Mouse (Mus musculus): Measurements from ENCODE around the gene Tprn.

The Tprn gene

DNA sequence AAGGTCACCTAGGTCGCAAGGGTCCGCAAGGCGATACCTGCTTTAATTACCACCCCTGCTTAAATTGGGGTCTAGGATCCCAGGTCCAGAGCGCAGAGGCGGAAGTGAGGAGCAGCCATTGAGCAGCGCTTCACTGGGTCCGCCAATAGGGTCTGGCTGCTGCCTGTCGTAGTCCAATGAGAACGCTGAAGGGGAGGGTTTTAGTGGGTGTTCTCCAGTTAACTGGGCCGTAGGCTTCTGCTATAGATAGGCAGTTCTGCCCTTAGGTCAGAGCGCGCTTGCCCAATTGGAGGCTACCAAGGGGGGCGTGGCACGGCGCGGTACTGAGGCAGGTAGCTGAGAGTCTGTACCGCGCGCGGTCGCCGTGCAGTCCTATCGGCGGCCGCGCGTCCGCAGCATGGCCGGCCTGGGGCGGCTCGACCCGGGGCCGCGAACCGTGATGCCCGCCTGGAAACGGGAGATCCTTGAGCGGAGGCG lies at the start of gene Tprn:
TSS of gene Tprn (plus strand) at position 328 of the 477 bp plus-strand sequence.
- ChIA-PET POLR2A (interaction anchor here (0.6 to 75.9 kb wide), 57 partner anchors 8 to 884 kb away, joined by 3 to 2347 read pairs (median 4); partner anchors contain the start of genes Anapc2 (in 4 of the 4), Ssna1 (in 4 of the 4), Nrarp (in 3 of the 4) and Cysrt1 (in 2 of the 4)), CTCF (interaction anchor here in 3 of 4 experiments (0.6 to 1.9 kb wide), 24 partner anchors 9 to 812 kb away, joined by 3 to 10 read pairs (median 4); partner anchors contain the start of genes Abca2 (in 1 of the 3), Anapc2 (in 1 of the 3), Arrdc1 (in 1 of the 3) and Lrrc26 (in 1 of the 3))

DNA sequence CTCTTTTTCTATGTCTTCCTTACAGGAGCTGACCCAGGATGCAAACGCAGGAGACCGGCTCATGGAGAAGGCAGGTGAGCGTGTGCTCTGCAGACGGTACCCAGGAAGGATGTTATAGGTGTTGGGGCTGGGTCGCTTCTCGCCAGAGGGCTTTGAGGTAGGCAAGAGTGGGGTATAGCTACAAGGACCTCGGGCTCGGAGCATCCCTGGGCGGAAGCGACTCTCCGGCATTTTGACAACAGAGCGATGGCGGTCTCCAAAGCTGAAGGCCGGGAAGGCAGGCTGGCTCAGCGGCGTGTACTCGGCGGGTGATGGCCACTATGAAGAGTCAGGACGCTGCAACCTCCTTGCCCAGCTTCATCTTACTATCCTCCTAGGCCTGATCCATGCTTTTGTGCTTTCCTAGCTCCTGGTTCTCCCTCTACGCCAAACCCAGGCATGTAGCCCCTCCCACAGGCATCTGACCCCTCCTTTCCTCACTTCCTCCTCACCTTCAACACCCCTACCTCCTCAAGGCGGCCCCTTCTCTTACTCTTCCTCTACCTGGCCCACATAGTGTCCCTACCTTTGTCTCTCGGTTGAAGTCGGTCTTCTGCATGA lies 49.1 kb upstream of the Tprn start:
- POLR2A ChIA-PET: interaction anchor here (0.5 to 75.9 kb wide), 20 partner anchors 3 to 426 kb away, joined by 3 to 2347 read pairs (median 5); partner anchors contain the start of genes Anapc2 (in 4 of the 4), Ssna1 (in 4 of the 4), Tubb4b (in 4 of the 4) and Tor4a (in 3 of the 4)
- CTCF ChIA-PET: interaction anchor here in 3 of 4 experiments (0.7 to 2.9 kb wide), 9 partner anchors 14 to 365 kb away, joined by 3 to 11 read pairs (median 3); partner anchors contain the start of gene Traf2 (in 1 of the 3)

DNA sequence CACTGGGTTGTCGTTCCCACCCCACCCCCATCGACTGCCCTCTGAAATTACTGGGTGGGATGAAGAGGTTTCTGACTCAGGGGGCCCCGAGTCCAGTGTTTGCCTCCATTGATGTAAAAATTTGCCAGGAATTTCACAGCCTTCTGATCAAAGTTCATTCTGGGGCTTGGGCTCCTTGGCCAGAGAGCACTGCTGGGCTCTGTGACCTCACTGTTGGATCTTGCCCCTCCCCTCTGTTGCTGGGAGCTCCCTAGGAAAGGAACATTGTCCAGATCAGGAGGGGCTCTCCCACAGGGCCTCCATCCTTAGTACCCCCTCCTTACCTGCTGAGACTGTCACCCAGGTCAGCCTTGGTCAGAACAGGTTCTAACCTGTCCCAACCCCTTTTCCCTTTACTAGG lies 48.0 kb upstream of the Tprn start, which contains the start of gene Stpg3:
TSS of gene Stpg3 (minus strand) at position 194 of the 400 bp plus-strand sequence.
- POLR2A ChIA-PET: interaction anchor here in 3 of 4 experiments (0.7 to 75.9 kb wide), 12 partner anchors 4 to 57 kb away, joined by 3 to 2347 read pairs (median 18); partner anchors contain the start of genes Anapc2 (in 3 of the 3), Ssna1 (in 3 of the 3), Tubb4b (in 3 of the 3) and AL732309.1 (in 2 of the 3)
- CTCF ChIA-PET: interaction anchor here in 2 of 4 experiments (0.7 to 1.3 kb wide), 2 partner anchors 14 to 78 kb away, joined by 3 read pairs; no protein-coding TSS in a partner anchor

DNA sequence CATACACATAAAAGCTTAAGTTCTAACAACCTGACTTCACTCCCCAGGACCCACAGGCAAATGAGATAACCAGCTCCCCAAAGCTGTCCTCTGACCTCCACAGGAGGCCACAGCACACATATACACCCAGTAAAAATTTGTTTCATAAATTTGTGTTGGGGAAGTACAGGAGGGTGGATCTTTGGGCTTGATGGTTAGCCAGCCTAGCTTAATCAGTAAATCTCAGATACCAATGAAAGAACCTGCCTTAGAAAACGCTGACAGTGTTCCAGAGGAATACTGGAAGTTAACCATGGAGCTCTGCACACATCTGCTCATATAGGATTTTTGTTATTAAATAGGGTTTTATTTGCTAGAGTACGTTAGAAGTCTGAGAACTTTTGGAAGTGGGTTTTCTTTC lies 44.8 kb upstream of the Tprn start:
- ChIA-PET CTCF (interaction anchor here in 3 of 4 experiments (0.6 to 3.9 kb wide), 5 partner anchors 11 to 119 kb away, joined by 3 to 21 read pairs (median 5); no protein-coding TSS in a partner anchor), POLR2A (interaction anchor here in 2 of 4 experiments (1.3 to 75.9 kb wide), 6 partner anchors 7 to 283 kb away, joined by 3 to 2347 read pairs (median 966); partner anchors contain the start of genes AL732309.1 (in 2 of the 2), Anapc2 (in 2 of the 2), Cysrt1 (in 2 of the 2) and Nelfb (in 2 of the 2))

DNA sequence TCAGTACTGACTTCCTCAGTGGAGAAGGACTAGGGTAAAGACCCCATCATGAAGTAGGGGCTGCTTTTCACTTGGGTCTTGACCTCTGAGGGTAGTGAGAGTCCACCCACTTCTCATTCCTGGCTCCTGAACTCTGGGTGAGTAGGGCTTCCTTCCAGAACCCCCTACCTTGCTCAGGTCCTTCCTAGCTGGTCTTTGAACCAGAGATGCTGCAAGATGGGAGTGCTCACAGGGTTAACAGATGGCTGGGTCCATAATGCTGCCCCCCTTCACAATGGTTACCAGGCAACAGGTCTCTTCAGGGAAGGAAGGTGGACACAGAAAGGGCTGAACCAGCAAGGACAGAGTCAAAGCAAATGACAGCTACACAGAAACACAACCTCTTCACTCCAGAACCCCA lies 44.0 kb upstream of the Tprn start, which contains the start of gene Fam166a:
TSS of gene Fam166a (plus strand) at position 301 of the 400 bp plus-strand sequence.
- ChIA-PET POLR2A (interaction anchor here in 2 of 4 experiments (0.6 to 75.9 kb wide), 7 partner anchors 8 to 283 kb away, joined by 3 to 2347 read pairs (median 333); partner anchors contain the start of genes AL732309.1 (in 2 of the 2), Anapc2 (in 2 of the 2), Cysrt1 (in 2 of the 2) and Nelfb (in 2 of the 2)), CTCF (interaction anchor here in 3 of 4 experiments (0.9 to 3.9 kb wide), 3 partner anchors 10 to 118 kb away, joined by 3 to 21 read pairs (median 7); no protein-coding TSS in a partner anchor)

DNA sequence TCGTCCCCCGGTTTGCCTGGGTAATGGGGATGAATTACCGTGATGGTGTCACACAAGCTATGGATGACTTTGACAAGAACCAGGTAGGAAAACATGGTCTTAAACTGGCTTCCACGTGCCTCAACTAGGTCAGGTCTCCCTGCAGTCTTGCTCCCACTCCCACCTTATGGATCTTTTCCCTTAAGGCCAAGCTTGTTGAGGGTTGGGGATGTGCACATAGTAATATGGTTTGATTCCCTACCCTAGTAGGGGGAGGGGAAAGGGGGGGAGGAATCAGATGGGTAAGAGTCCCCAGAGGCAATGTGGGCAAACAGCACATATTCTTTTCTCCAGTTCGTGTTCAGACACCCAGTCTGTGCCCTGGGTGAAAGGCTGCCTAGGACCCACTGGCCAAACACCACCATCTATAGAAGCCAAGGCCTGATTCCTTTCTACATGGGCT lies 41.1 kb upstream of the Tprn start:
- ChIA-PET CTCF (interaction anchor here in 2 of 4 experiments (0.5 to 1.1 kb wide), 2 partner anchors 29 to 50 kb away, joined by 3 read pairs; no protein-coding TSS in a partner anchor), POLR2A (interaction anchor here (0.5 to 75.9 kb wide), 30 partner anchors 8 to 235 kb away, joined by 3 to 2347 read pairs (median 4); partner anchors contain the start of genes Anapc2 (in 4 of the 4), Ssna1 (in 4 of the 4), Tor4a (in 4 of the 4) and Nelfb (in 3 of the 4))

DNA sequence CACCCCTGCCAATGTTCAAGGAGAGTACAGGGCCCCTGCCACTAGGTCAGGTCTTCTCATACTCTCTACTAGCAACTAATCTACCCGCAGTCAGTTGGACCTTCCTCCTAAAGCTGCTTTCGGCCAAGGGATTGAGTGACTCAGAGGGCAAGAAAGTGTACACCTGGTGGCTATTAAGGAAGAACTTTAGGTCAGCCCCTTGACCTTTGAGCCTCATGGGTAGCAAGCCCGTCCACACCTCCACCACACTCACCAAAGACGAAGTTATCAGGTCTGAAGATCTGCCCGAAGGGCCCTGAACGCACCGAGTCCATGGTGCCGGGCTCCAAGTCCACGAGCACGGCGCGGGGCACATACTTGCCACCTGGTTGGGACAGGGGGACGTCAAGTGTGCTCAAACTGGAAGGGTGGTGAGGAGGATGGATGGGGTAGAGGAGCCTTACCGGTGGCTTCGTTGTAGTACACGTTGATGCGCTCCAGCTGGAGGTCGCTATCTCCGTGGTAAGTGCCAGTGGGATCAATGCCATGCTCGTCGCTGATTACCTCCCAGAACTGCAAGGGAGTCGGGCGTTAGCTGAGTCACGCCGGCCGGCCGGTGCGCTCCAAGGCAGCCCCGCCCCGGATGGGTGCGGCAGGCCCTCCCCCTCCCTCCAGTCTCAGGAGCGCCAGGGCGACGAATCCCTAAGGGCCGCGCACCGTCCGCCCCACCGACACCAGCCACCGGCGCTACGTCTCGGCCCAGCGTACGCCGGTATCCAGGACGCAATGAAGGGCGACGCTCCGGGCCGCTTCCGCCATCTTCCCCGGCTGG lies 38.5 kb upstream of the Tprn start:
- ChIA-PET CTCF (interaction anchor here in 1 of 4 experiments (1.3 to 1.8 kb wide), 3 partner anchors 39 to 205 kb away, joined by 3 to 5 read pairs (median 4); partner anchors contain the start of genes Abca2, Nrarp and Tprn), POLR2A (interaction anchor here (0.6 to 75.9 kb wide), 73 partner anchors 10 to 760 kb away, joined by 3 to 2347 read pairs (median 5); partner anchors contain the start of genes Tor4a (in 4 of the 4), AL732309.1 (in 3 of the 4), Anapc2 (in 3 of the 4) and Cysrt1 (in 3 of the 4))

DNA sequence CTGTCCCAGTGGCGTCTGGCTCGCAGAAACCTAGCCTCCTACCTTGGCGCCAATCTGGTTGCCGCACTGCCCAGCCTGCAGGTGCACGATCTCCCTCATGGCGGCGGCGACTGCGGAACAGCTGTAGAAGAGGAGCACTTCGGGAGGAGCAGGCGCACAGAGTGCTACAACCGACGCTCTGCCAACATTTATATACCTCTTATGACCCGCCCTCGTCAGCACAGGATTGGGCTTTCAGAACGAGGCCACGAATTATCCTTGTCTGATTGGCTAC lies 38.0 kb upstream of the Tprn start, which contains the start of gene Tubb4b:
TSS of gene Tubb4b (minus strand) at position 211 of the 274 bp plus-strand sequence.
- ChIA-PET POLR2A (interaction anchor here (0.5 to 75.9 kb wide), 78 partner anchors 10 to 1127 kb away, joined by 3 to 2347 read pairs (median 5); partner anchors contain the start of genes Tor4a (in 4 of the 4), AL732309.1 (in 3 of the 4), Anapc2 (in 3 of the 4) and Nelfb (in 3 of the 4)), CTCF (interaction anchor here in 2 of 4 experiments (0.6 to 1.8 kb wide), 10 partner anchors 13 to 357 kb away, joined by 3 to 9 read pairs (median 4); partner anchors contain the start of genes Abca2 (in 1 of the 2), Ajm1 (in 1 of the 2), Cysrt1 (in 1 of the 2) and Nelfb (in 1 of the 2))

DNA sequence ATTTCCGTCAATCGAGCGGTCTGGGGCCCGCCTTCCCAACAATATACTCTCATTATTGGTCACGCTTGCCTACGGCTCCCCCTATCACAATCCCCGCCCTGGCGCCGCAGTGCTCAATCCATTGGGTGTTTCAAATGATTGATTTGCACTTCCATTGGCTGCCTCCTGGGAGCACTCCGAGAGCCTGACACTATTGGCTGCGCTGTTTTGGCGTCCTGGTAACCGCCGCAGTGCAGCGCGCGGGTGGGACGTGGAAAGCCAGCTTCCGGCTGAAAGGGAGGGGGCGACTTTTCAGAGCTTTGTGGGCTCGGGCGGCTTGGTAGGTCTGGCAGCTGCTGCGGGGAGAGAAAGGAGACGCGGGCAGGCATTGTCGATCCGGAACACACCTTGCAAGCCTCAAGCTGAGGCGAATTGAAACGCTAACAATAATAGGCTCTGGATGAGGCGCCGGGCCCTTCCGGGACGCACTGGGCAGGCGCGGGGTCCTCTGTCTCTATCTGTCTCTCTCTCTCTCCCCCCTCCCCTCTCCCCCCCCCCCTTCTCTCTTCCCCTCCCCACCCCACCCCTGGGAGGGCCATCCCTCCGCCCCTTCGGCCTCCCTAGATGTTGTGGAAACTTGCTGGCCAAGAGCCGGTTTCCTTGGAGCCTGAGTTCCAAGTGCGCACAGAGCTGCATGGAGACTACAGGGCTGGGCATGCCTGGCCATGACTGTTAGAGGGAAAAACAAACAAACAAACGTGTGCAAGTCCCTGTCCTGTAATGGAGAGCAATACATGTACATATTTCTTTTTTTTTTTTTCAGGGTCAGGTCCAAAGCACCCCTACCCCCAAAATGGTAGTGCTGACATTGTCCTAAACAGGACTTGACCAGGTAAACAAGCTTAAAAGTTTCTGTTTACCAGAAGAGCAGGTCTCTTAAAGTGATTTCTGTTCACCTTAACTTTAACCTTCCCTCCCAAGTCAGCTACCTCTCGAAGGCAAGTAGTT lies 37.4 kb upstream of the Tprn start:
- ChIA-PET CTCF (interaction anchor here in 2 of 4 experiments (0.6 to 1.8 kb wide), 12 partner anchors 14 to 357 kb away, joined by 3 to 9 read pairs (median 4); partner anchors contain the start of genes Abca2 (in 1 of the 2), Ajm1 (in 1 of the 2), Cysrt1 (in 1 of the 2) and Nelfb (in 1 of the 2)), POLR2A (interaction anchor here (0.5 to 75.9 kb wide), 91 partner anchors 9 to 1282 kb away, joined by 3 to 2347 read pairs (median 5); partner anchors contain the start of genes AL732309.1 (in 4 of the 4), Tor4a (in 4 of the 4), Anapc2 (in 3 of the 4) and Nelfb (in 3 of the 4))

DNA sequence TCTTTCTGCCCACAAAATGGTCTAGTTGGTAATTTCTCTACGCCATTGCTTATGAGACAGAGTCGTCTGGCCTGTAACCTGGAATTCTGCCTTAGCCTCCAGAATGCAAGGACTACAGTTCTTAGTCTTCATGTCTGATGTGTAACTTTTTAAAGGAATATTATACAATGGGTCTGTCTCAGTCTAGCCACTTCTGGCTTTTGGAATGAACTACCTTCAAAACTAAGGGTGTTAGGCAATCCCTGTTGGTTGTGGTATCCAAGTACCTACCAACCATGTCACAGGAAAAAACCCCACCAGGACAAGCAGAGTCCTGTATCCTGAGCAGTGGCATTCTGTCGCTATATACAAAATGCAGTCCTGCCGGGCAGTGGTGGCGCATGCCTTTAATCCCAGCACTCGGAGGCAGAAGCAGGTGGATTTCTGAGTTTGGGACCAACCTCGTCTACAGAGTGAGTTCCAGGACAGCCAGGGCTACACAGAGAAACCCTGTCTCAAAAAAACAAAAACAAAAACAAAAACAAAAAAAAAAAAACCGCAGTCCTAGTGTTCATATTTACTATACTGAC lies 36.5 kb upstream of the Tprn start:
- POLR2A ChIA-PET: interaction anchor here (0.7 to 75.9 kb wide), 47 partner anchors 2 to 618 kb away, joined by 3 to 2347 read pairs (median 7); partner anchors contain the start of genes AL732309.1 (in 4 of the 4), Tor4a (in 4 of the 4), Nelfb (in 3 of the 4) and Rnf224 (in 3 of the 4)
- CTCF ChIA-PET: interaction anchor here in 1 of 4 experiments (1.2 to 1.8 kb wide), 5 partner anchors 15 to 356 kb away, joined by 3 to 6 read pairs (median 4); partner anchors contain the start of genes Ajm1 and Nelfb

DNA sequence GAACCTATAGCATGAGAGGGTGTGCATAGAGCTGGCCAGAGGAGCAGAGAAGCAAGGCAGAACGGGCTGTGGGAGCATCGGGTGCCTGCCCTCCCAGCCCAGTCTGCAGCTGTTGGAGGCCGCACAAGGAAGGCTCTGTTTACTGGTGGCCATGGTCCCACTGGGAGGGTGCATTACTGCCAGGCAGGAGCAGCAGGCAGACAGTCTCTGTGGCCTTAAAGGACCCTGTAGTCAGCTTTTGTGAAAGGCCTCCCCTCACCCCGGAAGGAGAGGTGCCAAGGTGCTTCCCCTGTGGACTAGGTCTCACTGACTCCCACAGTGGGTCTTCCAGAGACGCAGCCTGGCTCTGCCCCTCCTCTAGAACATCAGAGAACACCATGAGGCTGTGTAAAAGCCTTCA lies 35.6 kb upstream of the Tprn start:
- CTCF ChIA-PET: interaction anchor here in 2 of 4 experiments (1.0 to 5.3 kb wide), 8 partner anchors 8 to 200 kb away, joined by 3 to 54 read pairs (median 16); partner anchors contain the start of genes AL732309.1 (in 1 of the 2), Cysrt1 (in 1 of the 2), Fam166a (in 1 of the 2) and Rnf208 (in 1 of the 2)
- POLR2A ChIA-PET: interaction anchor here in 3 of 4 experiments (0.7 to 75.9 kb wide), 23 partner anchors 1 to 292 kb away, joined by 3 to 2347 read pairs (median 6); partner anchors contain the start of genes AL732309.1 (in 3 of the 3), Slc34a3 (in 3 of the 3), Tmem203 (in 3 of the 3) and Tor4a (in 3 of the 3)

DNA sequence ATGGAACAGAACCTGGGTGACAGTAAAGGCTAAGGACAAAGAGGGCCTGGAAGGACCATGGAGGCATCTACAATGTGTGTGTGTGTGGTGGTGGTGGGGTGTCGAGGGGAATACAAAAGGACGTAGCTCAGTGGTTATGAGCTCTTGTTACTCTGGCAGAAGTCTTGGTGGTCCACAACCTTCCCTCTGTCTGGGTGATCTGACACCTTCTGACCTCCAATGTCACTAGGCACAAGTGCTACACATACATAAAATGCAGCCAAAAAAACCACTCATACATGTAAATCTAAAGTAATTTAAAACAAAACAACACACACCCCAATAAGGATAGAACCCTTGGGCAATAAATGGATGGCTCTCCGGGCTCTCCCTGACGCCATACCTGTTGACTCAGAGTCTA lies 35.0 kb upstream of the Tprn start:
- ChIA-PET POLR2A (interaction anchor here (0.5 to 75.9 kb wide), 34 partner anchors 0 to 1325 kb away, joined by 3 to 2347 read pairs (median 4); partner anchors contain the start of genes AL732309.1 (in 3 of the 4), Stpg3 (in 3 of the 4), Tmem203 (in 3 of the 4) and Anapc2 (in 2 of the 4)), CTCF (interaction anchor here (0.6 to 5.3 kb wide), 31 partner anchors 9 to 269 kb away, joined by 3 to 54 read pairs (median 7); partner anchors contain the start of genes Cysrt1 (in 3 of the 4), Rnf208 (in 3 of the 4), AL732309.1 (in 2 of the 4) and Rnf224 (in 2 of the 4))

DNA sequence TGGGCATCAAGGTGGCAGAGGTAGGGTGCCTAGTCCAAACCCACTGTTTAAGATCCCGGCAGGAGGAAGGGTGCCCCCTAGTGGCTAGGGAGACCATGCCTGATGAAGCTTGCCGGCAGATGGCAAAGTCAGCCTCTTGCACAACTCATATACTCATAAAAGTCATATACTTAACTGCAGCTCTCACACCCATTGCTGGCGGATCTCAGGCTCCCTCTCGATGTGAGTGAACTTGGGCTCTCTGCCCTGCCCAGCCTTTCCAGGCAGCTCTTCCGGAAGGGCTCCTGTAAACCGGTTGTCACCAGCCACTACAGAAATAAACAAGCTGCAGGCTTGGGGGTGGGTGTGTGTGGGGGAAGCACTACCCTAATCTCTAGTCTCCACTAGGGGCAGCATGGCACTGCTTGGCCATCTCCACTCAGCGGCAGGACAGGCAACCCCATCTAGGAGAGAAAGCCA lies 34.0 kb upstream of the Tprn start:
- POLR2A ChIA-PET: interaction anchor here (0.7 to 75.9 kb wide), 41 partner anchors 1 to 1324 kb away, joined by 3 to 2347 read pairs (median 4); partner anchors contain the start of genes Tprn (in 4 of the 4), AL732309.1 (in 3 of the 4), Tmem203 (in 3 of the 4) and Tor4a (in 3 of the 4)
- CTCF ChIA-PET: interaction anchor here (0.5 to 5.3 kb wide), 103 partner anchors 8 to 1231 kb away, joined by 3 to 54 read pairs (median 4); partner anchors contain the start of genes AL732309.1 (in 4 of the 4), Ssna1 (in 4 of the 4), Tor4a (in 4 of the 4) and Anapc2 (in 3 of the 4)

Measured in embryonic stem cell, embryonic (primary cell).